Mouse (Mus musculus): ENCODE results near the gene Glul. TPM values are rescaled to one million over a fixed set of nuclear protein-coding genes. Genes with fewer than 3 reads are reported as not detected.
A peak's percentile ranks its signal among the peaks of the same experiment; 100 is the strongest.

The Glul gene
- polyA plus RNA-seq, 1 experiment from 2014 or later: 120 TPM

GRCm38 (mm10) chr1:153921642-153922041 is 21.9 kb downstream of the Glul start:
- 83% methylated on average over 3 of the region's 3 CpGs for WGBS
- Histone ChIP-seq H3K4me2 (ENCODE audit: low read depth, low read length) (no peak overlapping the region), H3K9me3 (ENCODE audit: control insufficient read depth, low read length) (no peaks in the 10 kb centered on the region), H3K9ac (ENCODE audit: low read length) (no peak overlapping the region), H3K4me1 (replicated peaks; ENCODE audit: control insufficient read depth, insufficient read depth, low read length) (no peaks in the 10 kb centered on the region), H3K27ac (ENCODE audit: low read length) (no peak overlapping the region), H3K4me3 (ENCODE audit: low read length) (no peak overlapping the region), H3K27me3 (ENCODE audit: control insufficient read depth, insufficient read depth, low read depth, low read length) (no peaks in the 10 kb centered on the region), H3K36me3 (ENCODE audit: control insufficient read depth, insufficient read depth, low read length) (no peaks in the 10 kb centered on the region)
- ATAC-seq (ENCODE audit: low read depth): no peak

GRCm38 (mm10) chr1:153922571-153923021 is 22.9 kb downstream of the Glul start:
- 27% methylated on average over 5 of the region's 5 CpGs for WGBS
- H3K27ac ChIP-seq (ENCODE audit: low read length): no peak overlapping the region
- H3K4me3 ChIP-seq (ENCODE audit: low read length): no peak overlapping the region

GRCm38 (mm10) chr1:153924395-153925385 is 24.9 kb downstream of the Glul start:
- no peak for ATAC-seq (ENCODE audit: low read depth)
- 60% methylated on average over 6 of the region's 6 CpGs for WGBS

More at GRCm38 (mm10) chr1:153922571-153923021, 22.9 kb downstream of the Glul start:
- ATAC-seq (ENCODE audit: low read depth): peak; percentile 38; the same call in 1 of the 2 replicates
- Histone ChIP-seq H3K27me3 (ENCODE audit: control insufficient read depth, insufficient read depth, low read depth, low read length) (no peaks in the 10 kb centered on the region), H3K36me3 (ENCODE audit: control insufficient read depth, insufficient read depth, low read length) (no peaks in the 10 kb centered on the region), H3K4me2 (ENCODE audit: low read depth, low read length) (no peak overlapping the region), H3K9ac (ENCODE audit: low read length) (no peak overlapping the region), H3K9me3 (ENCODE audit: control insufficient read depth, low read length) (no peaks in the 10 kb centered on the region), H3K4me1 (replicated peaks; ENCODE audit: control insufficient read depth, insufficient read depth, low read length) (no peaks in the 10 kb centered on the region)

DNA sequence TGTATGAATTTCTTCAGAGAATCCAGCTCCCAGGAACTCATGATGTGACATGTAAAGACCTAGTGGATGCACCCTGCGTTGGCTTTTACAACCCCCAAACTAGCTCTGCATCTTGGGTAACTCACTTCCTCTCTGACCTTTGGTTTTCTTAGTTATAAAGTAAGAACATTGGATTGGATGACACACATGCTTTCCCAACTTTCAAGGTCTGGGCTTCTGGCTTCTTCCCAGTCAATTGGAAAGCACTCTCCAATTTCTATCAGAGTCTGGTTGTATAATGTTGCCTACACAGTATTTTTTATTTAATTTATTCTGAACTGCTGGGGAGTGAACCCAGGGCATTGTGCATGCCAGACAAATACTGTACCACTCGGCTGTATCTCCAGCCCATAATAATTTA is 30.7 kb downstream of the Glul start:
- H3K4me2 ChIP-seq (ENCODE audit: low read depth, low read length): no peak overlapping the region
- no peaks in the 10 kb centered on the region for H3K36me3 ChIP-seq (ENCODE audit: control insufficient read depth, insufficient read depth, low read length)
- no peak overlapping the region for H3K9ac ChIP-seq (ENCODE audit: low read length)
- H3K27ac ChIP-seq (ENCODE audit: low read length): no peak overlapping the region
- no peaks in the 10 kb centered on the region for H3K9me3 ChIP-seq (ENCODE audit: control insufficient read depth, low read length)
- no peak overlapping the region for H3K4me3 ChIP-seq (ENCODE audit: low read length)
- WGBS: 83% methylated on average over 2 of the region's 2 CpGs
- H3K27me3 ChIP-seq (ENCODE audit: control insufficient read depth, insufficient read depth, low read depth, low read length): no peaks in the 10 kb centered on the region
- ATAC-seq (ENCODE audit: low read depth): no peak
- no peaks in the 10 kb centered on the region for H3K4me1 ChIP-seq (replicated peaks; ENCODE audit: control insufficient read depth, insufficient read depth, low read length)

More at GRCm38 (mm10) chr1:153924395-153925385, 24.9 kb downstream of the Glul start:
- Histone ChIP-seq H3K27me3 (ENCODE audit: control insufficient read depth, insufficient read depth, low read depth, low read length) (no peaks in the 10 kb centered on the region), H3K9me3 (ENCODE audit: control insufficient read depth, low read length) (no peaks in the 10 kb centered on the region), H3K4me1 (replicated peaks; ENCODE audit: control insufficient read depth, insufficient read depth, low read length) (no peaks in the 10 kb centered on the region), H3K36me3 (ENCODE audit: control insufficient read depth, insufficient read depth, low read length) (no peaks in the 10 kb centered on the region), H3K4me2 (ENCODE audit: low read depth, low read length) (no peak overlapping the region), H3K9ac (ENCODE audit: low read length) (no peak overlapping the region), H3K4me3 (ENCODE audit: low read length) (no peak overlapping the region), H3K27ac (ENCODE audit: low read length) (no peak overlapping the region)

GRCm38 (mm10) chr1:153933772-153934171 is 34.0 kb downstream of the Glul start:
- Histone ChIP-seq H3K9ac (ENCODE audit: low read length) (no peak overlapping the region), H3K9me3 (ENCODE audit: control insufficient read depth, low read length) (no peaks in the 10 kb centered on the region), H3K4me1 (replicated peaks; ENCODE audit: control insufficient read depth, insufficient read depth, low read length) (no peaks in the 10 kb centered on the region), H3K4me2 (ENCODE audit: low read depth, low read length) (no peak overlapping the region), H3K36me3 (ENCODE audit: control insufficient read depth, insufficient read depth, low read length) (no peaks in the 10 kb centered on the region), H3K27ac (ENCODE audit: low read length) (no peak overlapping the region), H3K4me3 (ENCODE audit: low read length) (no peak overlapping the region), H3K27me3 (ENCODE audit: control insufficient read depth, insufficient read depth, low read depth, low read length) (no peaks in the 10 kb centered on the region)
- no peak for ATAC-seq (ENCODE audit: low read depth)
- WGBS: 71% methylated on average over 1 of the region's 1 CpGs

GRCm38 (mm10) chr1:153935844-153936380 is 36.2 kb downstream of the Glul start:
- no peaks in the 10 kb centered on the region for H3K4me1 ChIP-seq (replicated peaks; ENCODE audit: control insufficient read depth, insufficient read depth, low read length)
- ATAC-seq (ENCODE audit: low read depth): no peak
- WGBS: 76% methylated on average over 12 of the region's 12 CpGs

DNA sequence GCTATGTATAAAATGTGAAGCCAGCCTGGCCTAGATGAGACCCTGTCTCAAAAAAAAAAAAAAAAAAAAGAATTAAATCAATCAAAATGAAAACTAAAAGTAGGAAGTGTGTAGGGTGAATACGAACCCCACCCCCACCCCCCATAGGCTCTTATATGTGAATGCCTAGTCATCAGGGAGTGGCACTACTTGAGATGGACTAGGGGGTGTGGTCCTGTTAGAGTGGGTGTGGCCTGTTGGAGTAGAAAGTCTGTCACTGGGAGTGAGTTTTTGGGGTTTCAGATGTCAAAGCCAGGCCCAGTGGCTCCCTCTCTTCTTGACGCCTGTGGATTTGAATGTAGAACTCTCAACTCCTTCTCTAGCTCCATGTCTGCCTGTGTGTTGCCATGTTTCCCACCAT is 37.3 kb downstream of the Glul start:
- Histone ChIP-seq H3K4me1 (replicated peaks; ENCODE audit: control insufficient read depth, insufficient read depth, low read length) (no peaks in the 10 kb centered on the region), H3K27ac (ENCODE audit: low read length) (no peak overlapping the region), H3K4me2 (ENCODE audit: low read depth, low read length) (no peak overlapping the region), H3K9me3 (ENCODE audit: control insufficient read depth, low read length) (no peaks in the 10 kb centered on the region), H3K27me3 (ENCODE audit: control insufficient read depth, insufficient read depth, low read depth, low read length) (no peaks in the 10 kb centered on the region), H3K4me3 (ENCODE audit: low read length) (no peak overlapping the region), H3K9ac (ENCODE audit: low read length) (no peak overlapping the region), H3K36me3 (ENCODE audit: control insufficient read depth, insufficient read depth, low read length) (no peaks in the 10 kb centered on the region)
- ATAC-seq (ENCODE audit: low read depth): no peak
- WGBS: 91% methylated on average over 2 of the region's 2 CpGs

More at GRCm38 (mm10) chr1:153935844-153936380, 36.2 kb downstream of the Glul start:
- no peak overlapping the region for H3K9ac ChIP-seq (ENCODE audit: low read length)
- no peaks in the 10 kb centered on the region for H3K9me3 ChIP-seq (ENCODE audit: control insufficient read depth, low read length)
- H3K4me3 ChIP-seq (ENCODE audit: low read length): no peak overlapping the region
- no peak overlapping the region for H3K27ac ChIP-seq (ENCODE audit: low read length)
- H3K4me2 ChIP-seq (ENCODE audit: low read depth, low read length): no peak overlapping the region
- no peaks in the 10 kb centered on the region for H3K36me3 ChIP-seq (ENCODE audit: control insufficient read depth, insufficient read depth, low read length)
- H3K27me3 ChIP-seq (ENCODE audit: control insufficient read depth, insufficient read depth, low read depth, low read length): no peaks in the 10 kb centered on the region

DNA sequence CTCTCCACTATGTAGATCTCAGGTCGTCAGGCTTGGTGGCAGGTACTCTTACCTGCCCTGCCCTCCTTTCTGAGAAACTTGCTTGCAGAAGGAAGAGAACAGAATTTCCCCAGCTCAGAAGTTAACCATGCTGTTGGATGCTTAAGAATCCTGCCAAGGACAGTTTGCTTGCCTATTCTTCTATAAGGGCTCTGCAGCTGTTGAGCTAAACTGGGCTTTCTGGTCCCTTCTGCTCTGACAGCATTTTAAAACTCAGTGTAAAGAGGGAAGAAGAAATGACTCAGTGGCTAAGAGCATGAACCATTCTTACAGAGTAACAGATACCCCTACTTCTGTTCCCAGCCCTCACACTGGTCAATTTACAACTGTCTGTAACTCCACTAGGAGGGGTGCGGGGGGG is 41.2 kb downstream of the Glul start:
- no peak overlapping the region for H3K4me3 ChIP-seq (ENCODE audit: low read length)
- no peaks in the 10 kb centered on the region for H3K36me3 ChIP-seq (ENCODE audit: control insufficient read depth, insufficient read depth, low read length)
- no peaks in the 10 kb centered on the region for H3K9me3 ChIP-seq (ENCODE audit: control insufficient read depth, low read length)
- H3K27ac ChIP-seq (ENCODE audit: low read length): no peak overlapping the region
- no peak overlapping the region for H3K9ac ChIP-seq (ENCODE audit: low read length)
- 81% methylated on average over 2 of the region's 2 CpGs for WGBS
- ATAC-seq (ENCODE audit: low read depth): no peak
- H3K4me1 ChIP-seq (replicated peaks; ENCODE audit: control insufficient read depth, insufficient read depth, low read length): no peaks in the 10 kb centered on the region
- no peak overlapping the region for H3K4me2 ChIP-seq (ENCODE audit: low read depth, low read length)
- H3K27me3 ChIP-seq (ENCODE audit: control insufficient read depth, insufficient read depth, low read depth, low read length): no peaks in the 10 kb centered on the region

DNA sequence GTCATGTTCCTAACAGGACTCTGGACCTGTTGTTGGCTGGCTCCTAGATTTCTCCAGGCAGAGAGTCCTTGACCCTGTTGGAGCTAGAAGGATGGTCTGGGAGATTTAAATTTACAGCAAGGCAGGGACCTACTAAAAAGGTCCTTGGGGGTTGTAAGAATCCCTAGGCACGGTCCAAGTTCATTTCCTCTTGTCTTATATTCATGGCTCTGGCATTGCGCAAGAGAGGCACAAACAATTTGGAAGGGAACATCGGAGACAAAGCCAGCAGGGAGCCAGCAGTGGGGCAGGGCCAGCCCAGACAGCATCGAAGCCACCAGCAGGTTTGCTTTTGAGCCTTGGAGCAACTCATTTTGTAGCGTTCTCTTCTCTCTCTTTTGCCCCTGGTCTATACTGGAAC is 45.4 kb downstream of the Glul start:
- WGBS: 61% methylated on average over 5 of the region's 5 CpGs
- Histone ChIP-seq H3K4me3 (ENCODE audit: low read length) (no peak overlapping the region), H3K27ac (ENCODE audit: low read length) (no peak overlapping the region), H3K27me3 (ENCODE audit: control insufficient read depth, insufficient read depth, low read depth, low read length) (no peaks in the 10 kb centered on the region), H3K4me1 (replicated peaks; ENCODE audit: control insufficient read depth, insufficient read depth, low read length) (no peaks in the 10 kb centered on the region), H3K4me2 (ENCODE audit: low read depth, low read length) (no peak overlapping the region), H3K9me3 (ENCODE audit: control insufficient read depth, low read length) (no peaks in the 10 kb centered on the region), H3K36me3 (ENCODE audit: control insufficient read depth, insufficient read depth, low read length) (no peaks in the 10 kb centered on the region), H3K9ac (ENCODE audit: low read length) (no peak overlapping the region)
- no peak for ATAC-seq (ENCODE audit: low read depth)
